Mouse (Mus musculus): Measurements from ENCODE around the gene Strn. TPM values are rescaled to one million over a fixed set of nuclear protein-coding genes. Genes with fewer than 3 reads are reported as not detected.

Strn gene
- polyA plus RNA-seq, 1 experiment from 2014 or later: 12.5 TPM

DNA sequence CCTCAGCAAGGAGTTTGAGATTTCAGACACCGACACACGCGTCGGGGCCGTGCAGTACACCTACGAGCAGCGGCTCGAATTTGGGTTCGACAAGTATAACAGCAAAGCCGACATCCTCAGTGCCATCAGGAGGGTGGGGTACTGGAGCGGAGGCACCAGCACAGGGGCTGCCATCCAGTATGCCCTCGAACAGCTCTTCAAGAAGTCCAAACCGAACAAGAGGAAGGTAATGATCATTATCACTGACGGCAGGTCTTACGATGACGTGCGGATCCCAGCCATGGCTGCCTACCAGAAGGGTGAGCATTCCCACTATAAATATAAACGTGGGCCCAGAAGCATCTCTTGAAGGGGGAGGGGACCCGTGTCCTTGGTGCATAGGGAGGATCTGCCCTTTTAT is 112.1 kb downstream of the Strn start:
- Histone ChIP-seq H3K27me3 (ENCODE audit: control insufficient read depth, insufficient read depth, low read length) (no peaks in the 10 kb centered on the region), H3K9ac (ENCODE audit: low read depth, low read length) (no peak overlapping the region), H3K9me3 (replicated peaks; ENCODE audit: control insufficient read depth, low read length) (no peaks in the 10 kb centered on the region), H3K4me2 (no peak overlapping the region), H3K4me1 (ENCODE audit: control insufficient read depth, insufficient read depth, low read length) (no peaks in the 10 kb centered on the region), H3K4me3 (ENCODE audit: low read depth, low read length) (no peak overlapping the region), H3K27ac (ENCODE audit: low read depth, low read length) (no peak overlapping the region), H3K36me3 (ENCODE audit: control insufficient read depth, insufficient read depth, low read length) (no peaks in the 10 kb centered on the region)
- ATAC-seq (replicated peaks; ENCODE audit: insufficient number of reproducible peaks, low FRiP score, low TSS enrichment): no peak
- WGBS (ENCODE audit: insufficient replicate concordance): 91% methylated on average over 19 of the region's 19 CpGs

DNA sequence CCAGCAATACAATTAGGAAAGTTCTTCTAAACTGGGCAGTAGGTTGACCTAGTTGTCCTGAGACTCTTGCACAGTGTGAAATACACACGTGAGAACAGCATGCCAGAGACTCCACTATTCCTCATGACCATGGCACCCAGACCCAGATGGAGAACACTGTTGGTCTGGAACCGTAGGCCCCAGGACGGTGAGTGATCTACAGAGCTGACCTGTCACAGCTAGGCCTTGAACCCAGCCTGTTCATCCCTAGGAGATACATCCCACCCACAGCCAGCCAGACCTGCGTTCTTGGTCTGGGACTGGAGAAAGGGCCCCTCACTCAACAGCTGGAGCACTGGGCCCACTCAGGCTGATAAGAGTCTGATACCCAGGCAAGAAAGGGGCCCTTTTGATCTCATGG is 115.1 kb downstream of the Strn start:
- Histone ChIP-seq H3K9me3 (replicated peaks; ENCODE audit: control insufficient read depth, low read length) (no peaks in the 10 kb centered on the region), H3K4me3 (ENCODE audit: low read depth, low read length) (no peak overlapping the region), H3K4me2 (no peak overlapping the region), H3K36me3 (ENCODE audit: control insufficient read depth, insufficient read depth, low read length) (no peaks in the 10 kb centered on the region), H3K27me3 (ENCODE audit: control insufficient read depth, insufficient read depth, low read length) (no peaks in the 10 kb centered on the region), H3K9ac (ENCODE audit: low read depth, low read length) (no peak overlapping the region), H3K27ac (ENCODE audit: low read depth, low read length) (no peak overlapping the region), H3K4me1 (ENCODE audit: control insufficient read depth, insufficient read depth, low read length) (no peaks in the 10 kb centered on the region)
- no peak for ATAC-seq (replicated peaks; ENCODE audit: insufficient number of reproducible peaks, low FRiP score, low TSS enrichment)
- WGBS (ENCODE audit: insufficient replicate concordance): 71% methylated on average over 4 of the region's 4 CpGs

DNA sequence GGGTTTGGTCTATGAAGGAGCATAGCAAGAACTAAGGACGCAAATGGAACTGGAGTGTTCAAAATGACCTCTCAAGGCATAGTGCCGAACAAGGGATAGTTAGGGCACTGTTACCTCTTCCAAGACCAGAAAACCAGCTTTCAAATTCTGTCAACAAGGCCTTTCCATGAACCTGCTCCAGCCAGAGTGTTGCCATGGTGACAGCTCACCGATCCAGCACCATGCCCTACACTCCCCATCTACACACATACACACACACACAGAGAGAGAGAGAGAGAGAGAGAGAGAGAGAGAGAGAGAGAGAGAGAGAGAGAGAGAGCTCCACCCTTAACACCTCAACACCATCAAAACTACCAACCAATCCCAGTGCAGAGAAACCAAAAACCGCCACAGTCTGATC is 116.3 kb downstream of the Strn start:
- no peaks in the 10 kb centered on the region for H3K9me3 ChIP-seq (replicated peaks; ENCODE audit: control insufficient read depth, low read length)
- no peaks in the 10 kb centered on the region for H3K27me3 ChIP-seq (ENCODE audit: control insufficient read depth, insufficient read depth, low read length)
- no peaks in the 10 kb centered on the region for H3K4me1 ChIP-seq (ENCODE audit: control insufficient read depth, insufficient read depth, low read length)
- ATAC-seq (replicated peaks; ENCODE audit: insufficient number of reproducible peaks, low FRiP score, low TSS enrichment): no peak
- no peak overlapping the region for H3K4me2 ChIP-seq
- no peak overlapping the region for H3K9ac ChIP-seq (ENCODE audit: low read depth, low read length)
- H3K27ac ChIP-seq (ENCODE audit: low read depth, low read length): no peak overlapping the region
- 83% methylated on average over 4 of the region's 4 CpGs for WGBS (ENCODE audit: insufficient replicate concordance)
- no peak overlapping the region for H3K4me3 ChIP-seq (ENCODE audit: low read depth, low read length)
- no peaks in the 10 kb centered on the region for H3K36me3 ChIP-seq (ENCODE audit: control insufficient read depth, insufficient read depth, low read length)

DNA sequence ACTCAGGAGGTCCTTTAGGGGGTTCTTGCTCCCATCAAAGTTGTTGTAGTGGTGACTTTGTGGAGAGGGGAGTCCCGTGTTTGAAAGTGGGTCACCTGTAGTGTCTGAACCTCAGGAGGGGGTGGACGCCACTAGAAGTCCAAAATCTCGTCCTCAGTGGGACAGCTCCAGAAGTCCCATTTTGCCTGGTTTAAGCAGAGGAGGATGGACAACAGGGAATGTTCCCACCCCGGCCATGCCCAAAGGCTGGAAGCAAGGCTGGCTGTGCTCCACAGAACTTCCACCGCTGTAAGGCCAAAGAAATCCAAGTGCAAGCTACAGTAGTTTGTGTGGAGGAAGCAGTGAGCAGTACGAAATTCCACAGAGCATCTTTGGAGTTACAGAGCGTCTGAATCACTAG is 117.0 kb downstream of the Strn start:
- H3K36me3 ChIP-seq (ENCODE audit: control insufficient read depth, insufficient read depth, low read length): no peaks in the 10 kb centered on the region
- ATAC-seq (replicated peaks; ENCODE audit: insufficient number of reproducible peaks, low FRiP score, low TSS enrichment): no peak
- H3K27ac ChIP-seq (ENCODE audit: low read depth, low read length): no peak overlapping the region
- no peak overlapping the region for H3K4me2 ChIP-seq
- no peaks in the 10 kb centered on the region for H3K4me1 ChIP-seq (ENCODE audit: control insufficient read depth, insufficient read depth, low read length)
- no peak overlapping the region for H3K9ac ChIP-seq (ENCODE audit: low read depth, low read length)
- no peaks in the 10 kb centered on the region for H3K27me3 ChIP-seq (ENCODE audit: control insufficient read depth, insufficient read depth, low read length)
- no peak overlapping the region for H3K4me3 ChIP-seq (ENCODE audit: low read depth, low read length)
- WGBS (ENCODE audit: insufficient replicate concordance): 85% methylated on average over 7 of the region's 7 CpGs
- H3K9me3 ChIP-seq (replicated peaks; ENCODE audit: control insufficient read depth, low read length): no peaks in the 10 kb centered on the region

DNA sequence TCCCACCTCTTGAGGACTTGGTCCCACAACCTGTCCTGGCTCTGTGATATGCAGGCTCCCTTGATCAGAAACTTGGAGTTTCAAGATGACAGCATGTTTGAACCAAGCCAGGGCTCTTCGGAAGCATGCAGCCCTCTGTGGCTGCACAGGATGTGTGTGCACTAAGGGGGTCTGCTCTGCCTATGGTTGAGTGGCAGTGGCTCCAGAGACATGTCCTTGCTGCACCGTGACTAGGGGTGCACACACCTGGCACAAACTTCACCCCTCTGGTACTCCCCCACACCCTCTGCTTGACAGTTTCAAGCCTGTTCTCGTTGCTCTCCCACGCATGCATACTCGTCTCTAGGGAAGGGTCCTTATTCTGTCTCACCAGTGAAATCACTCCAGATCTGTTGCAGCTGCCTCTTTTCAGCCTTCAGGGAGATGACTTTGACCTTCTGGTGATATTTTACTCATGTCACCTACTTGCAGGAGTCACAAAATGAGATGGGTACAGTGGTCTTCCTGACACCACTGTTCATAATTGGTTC is 118.8 kb downstream of the Strn start:
- WGBS (ENCODE audit: insufficient replicate concordance): 77% methylated on average over 5 of the region's 5 CpGs
- no peaks in the 10 kb centered on the region for H3K36me3 ChIP-seq (ENCODE audit: control insufficient read depth, insufficient read depth, low read length)
- H3K27me3 ChIP-seq (ENCODE audit: control insufficient read depth, insufficient read depth, low read length): no peaks in the 10 kb centered on the region
- ATAC-seq (replicated peaks; ENCODE audit: insufficient number of reproducible peaks, low FRiP score, low TSS enrichment): 0 out of 2 replicates have a peak, but pooled peaks have one; percentile 18
- H3K9ac ChIP-seq (ENCODE audit: low read depth, low read length): no peak overlapping the region
- H3K9me3 ChIP-seq (replicated peaks; ENCODE audit: control insufficient read depth, low read length): no peaks in the 10 kb centered on the region
- no peak overlapping the region for H3K4me3 ChIP-seq (ENCODE audit: low read depth, low read length)
- H3K27ac ChIP-seq (ENCODE audit: low read depth, low read length): no peak overlapping the region
- no peak overlapping the region for H3K4me2 ChIP-seq
- H3K4me1 ChIP-seq (ENCODE audit: control insufficient read depth, insufficient read depth, low read length): no peaks in the 10 kb centered on the region

DNA sequence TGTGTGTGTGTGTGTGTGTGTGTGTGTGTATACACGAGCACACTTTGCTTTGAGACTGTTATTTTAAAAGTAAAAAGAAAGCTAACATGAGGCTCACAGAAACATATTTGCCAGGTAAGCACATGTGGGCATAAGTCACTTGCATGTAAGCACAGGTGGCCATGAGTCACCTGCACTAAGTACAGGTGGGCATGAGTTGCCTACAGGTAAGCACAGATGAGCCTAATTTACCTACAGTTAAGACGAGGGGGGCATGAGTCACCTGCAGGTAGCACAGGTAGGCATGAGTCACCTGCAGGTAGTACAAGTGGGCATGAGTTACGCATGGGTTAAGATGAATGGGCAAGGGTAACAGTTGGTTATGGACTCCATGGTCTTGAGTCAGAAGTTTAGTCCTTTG is 121.9 kb downstream of the Strn start:
- 80% methylated on average over 3 of the region's 3 CpGs for WGBS (ENCODE audit: insufficient replicate concordance)
- Histone ChIP-seq H3K4me2 (no peak overlapping the region), H3K9ac (ENCODE audit: low read depth, low read length) (no peak overlapping the region), H3K36me3 (ENCODE audit: control insufficient read depth, insufficient read depth, low read length) (no peaks in the 10 kb centered on the region), H3K4me1 (ENCODE audit: control insufficient read depth, insufficient read depth, low read length) (no peaks in the 10 kb centered on the region), H3K9me3 (replicated peaks; ENCODE audit: control insufficient read depth, low read length) (no peaks in the 10 kb centered on the region), H3K27ac (ENCODE audit: low read depth, low read length) (no peak overlapping the region), H3K4me3 (ENCODE audit: low read depth, low read length) (no peak overlapping the region), H3K27me3 (ENCODE audit: control insufficient read depth, insufficient read depth, low read length) (no peaks in the 10 kb centered on the region)
- no peak for ATAC-seq (replicated peaks; ENCODE audit: insufficient number of reproducible peaks, low FRiP score, low TSS enrichment)

DNA sequence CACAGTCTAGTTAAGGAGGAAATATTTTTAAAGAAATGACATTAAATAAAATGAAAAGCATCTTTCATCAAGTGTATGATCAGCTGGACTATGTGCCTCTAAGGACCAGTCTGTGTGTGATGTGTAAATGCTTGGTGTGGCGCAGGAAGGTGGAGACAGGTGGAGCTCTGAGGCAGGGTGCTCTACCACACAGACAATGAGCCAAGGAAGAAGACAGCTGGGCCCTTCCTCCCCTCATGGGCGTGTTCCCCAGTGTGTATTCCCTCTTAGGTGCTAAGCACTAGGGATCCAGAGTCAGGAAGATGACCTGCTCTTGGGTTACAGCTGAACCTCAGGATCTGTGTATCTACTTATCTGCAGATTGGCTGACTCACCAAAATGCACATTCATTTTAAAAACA is 122.5 kb downstream of the Strn start:
- Histone ChIP-seq H3K9ac (ENCODE audit: low read depth, low read length) (no peak overlapping the region), H3K36me3 (ENCODE audit: control insufficient read depth, insufficient read depth, low read length) (no peaks in the 10 kb centered on the region), H3K9me3 (replicated peaks; ENCODE audit: control insufficient read depth, low read length) (no peaks in the 10 kb centered on the region), H3K4me2 (no peak overlapping the region), H3K27ac (ENCODE audit: low read depth, low read length) (no peak overlapping the region), H3K4me3 (ENCODE audit: low read depth, low read length) (no peak overlapping the region), H3K27me3 (ENCODE audit: control insufficient read depth, insufficient read depth, low read length) (no peaks in the 10 kb centered on the region), H3K4me1 (ENCODE audit: control insufficient read depth, insufficient read depth, low read length) (no peaks in the 10 kb centered on the region)
- 69% methylated on average over 2 of the region's 2 CpGs for WGBS (ENCODE audit: insufficient replicate concordance)
- no peak for ATAC-seq (replicated peaks; ENCODE audit: insufficient number of reproducible peaks, low FRiP score, low TSS enrichment)

DNA sequence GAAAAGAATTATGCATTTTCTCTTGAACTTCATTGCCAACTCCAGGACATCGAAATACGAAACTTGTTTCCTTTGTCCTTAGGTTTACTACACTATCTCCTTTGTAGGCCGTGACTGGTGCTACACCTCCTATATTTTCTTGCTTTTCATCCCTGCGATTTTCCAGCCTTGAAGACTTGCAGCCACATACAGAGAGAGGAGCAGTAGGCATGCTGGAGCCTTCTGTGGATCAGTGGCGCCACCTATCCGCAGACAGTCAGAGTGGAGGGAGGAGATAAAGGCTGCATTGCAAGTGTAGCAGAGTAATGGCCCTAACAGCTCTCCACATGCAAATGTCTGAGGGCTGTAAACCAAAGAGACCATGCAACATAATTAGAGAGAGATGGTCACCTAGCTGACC is 125.9 kb downstream of the Strn start:
- Histone ChIP-seq H3K9ac (ENCODE audit: low read depth, low read length) (no peak overlapping the region), H3K4me2 (no peak overlapping the region), H3K27me3 (ENCODE audit: control insufficient read depth, insufficient read depth, low read length) (no peaks in the 10 kb centered on the region), H3K36me3 (ENCODE audit: control insufficient read depth, insufficient read depth, low read length) (no peaks in the 10 kb centered on the region), H3K4me3 (ENCODE audit: low read depth, low read length) (no peak overlapping the region), H3K9me3 (replicated peaks; ENCODE audit: control insufficient read depth, low read length) (no peaks in the 10 kb centered on the region), H3K4me1 (ENCODE audit: control insufficient read depth, insufficient read depth, low read length) (no peaks in the 10 kb centered on the region), H3K27ac (ENCODE audit: low read depth, low read length) (no peak overlapping the region)
- ATAC-seq (replicated peaks; ENCODE audit: insufficient number of reproducible peaks, low FRiP score, low TSS enrichment): no peak
- WGBS (ENCODE audit: insufficient replicate concordance): 73% methylated on average over 6 of the region's 6 CpGs

DNA sequence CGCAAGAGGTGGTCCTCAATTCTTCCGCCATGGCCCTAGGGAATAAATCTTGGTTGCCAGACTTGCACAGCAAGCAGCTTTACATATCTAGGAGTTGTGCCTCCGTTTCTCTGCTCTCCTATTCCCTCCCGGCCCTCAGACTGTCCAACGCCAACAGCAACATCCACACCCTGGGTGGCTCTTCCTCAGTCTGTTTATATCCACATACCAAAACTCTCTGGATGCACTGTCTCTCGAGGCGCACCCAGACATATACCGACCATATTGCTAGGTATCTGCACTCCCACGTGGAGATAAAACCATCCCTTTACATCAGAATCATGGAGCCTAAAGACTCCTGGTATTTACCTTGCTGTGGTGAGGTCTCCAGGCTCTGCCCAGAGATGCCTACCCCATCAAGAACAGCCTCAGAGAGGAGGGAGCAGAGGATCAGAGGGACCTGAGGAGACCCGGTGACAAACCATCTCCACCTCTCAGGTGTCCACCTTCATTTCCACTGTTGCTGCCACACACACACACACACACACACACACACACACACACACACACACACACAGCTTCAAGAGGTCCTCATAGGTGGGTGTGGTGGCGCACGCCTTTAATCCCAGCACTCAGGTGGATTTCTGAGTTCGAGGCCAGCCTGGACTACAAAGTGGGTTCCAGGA is 127.7 kb downstream of the Strn start:
- WGBS (ENCODE audit: insufficient replicate concordance): 81% methylated on average over 13 of the region's 13 CpGs
- no peak overlapping the region for H3K27ac ChIP-seq (ENCODE audit: low read depth, low read length)
- H3K9me3 ChIP-seq (replicated peaks; ENCODE audit: control insufficient read depth, low read length): no peaks in the 10 kb centered on the region
- no peak overlapping the region for H3K9ac ChIP-seq (ENCODE audit: low read depth, low read length)
- no peaks in the 10 kb centered on the region for H3K36me3 ChIP-seq (ENCODE audit: control insufficient read depth, insufficient read depth, low read length)
- no peak overlapping the region for H3K4me2 ChIP-seq
- no peak overlapping the region for H3K4me3 ChIP-seq (ENCODE audit: low read depth, low read length)
- H3K4me1 ChIP-seq (ENCODE audit: control insufficient read depth, insufficient read depth, low read length): no peaks in the 10 kb centered on the region
- ATAC-seq (replicated peaks; ENCODE audit: insufficient number of reproducible peaks, low FRiP score, low TSS enrichment): no peak
- no peaks in the 10 kb centered on the region for H3K27me3 ChIP-seq (ENCODE audit: control insufficient read depth, insufficient read depth, low read length)

All from heart, embryonic 11.5 days (tissue).